Mouse (Mus musculus): ENCODE results near the gene Gltp. TPM values are rescaled to one million over a fixed set of nuclear protein-coding genes. Genes with fewer than 3 reads are reported as not detected.

Gltp gene
- total RNA-seq, 2 experiments from 2014 or later = 29.8 to 30.7 TPM

DNA sequence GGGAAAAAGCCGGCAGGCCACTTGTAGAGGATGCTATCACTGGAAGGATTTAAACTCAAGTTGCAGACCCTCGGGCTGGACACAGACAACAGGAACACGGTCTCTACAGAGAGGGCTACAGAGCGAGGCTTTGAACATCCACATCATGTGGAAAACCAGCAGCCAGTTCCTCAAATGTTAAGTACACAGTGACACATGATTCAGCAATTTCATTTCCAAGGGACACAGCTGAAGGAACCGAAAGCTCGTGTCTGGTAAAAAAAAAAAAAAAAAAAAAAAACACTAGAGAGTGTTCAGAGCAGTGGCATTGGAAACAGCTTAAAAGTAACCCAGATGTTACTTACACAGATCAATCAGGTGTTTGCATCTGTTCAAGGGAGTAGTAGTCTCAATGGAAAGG, 29.8 kb downstream of the Gltp start:
- no peak for DNase-seq (ENCODE audit: low spot score in 2 of 2)

- DNase-seq (ENCODE audit: low spot score in 2 of 2) = no peak
Observed at GRCm38 (mm10) chr5:114658255-114658654, 32.5 kb downstream of the Gltp start, which contains the start of gene Trpv4. TSS of gene Trpv4 (minus strand) at chr5:114658421.

DNA sequence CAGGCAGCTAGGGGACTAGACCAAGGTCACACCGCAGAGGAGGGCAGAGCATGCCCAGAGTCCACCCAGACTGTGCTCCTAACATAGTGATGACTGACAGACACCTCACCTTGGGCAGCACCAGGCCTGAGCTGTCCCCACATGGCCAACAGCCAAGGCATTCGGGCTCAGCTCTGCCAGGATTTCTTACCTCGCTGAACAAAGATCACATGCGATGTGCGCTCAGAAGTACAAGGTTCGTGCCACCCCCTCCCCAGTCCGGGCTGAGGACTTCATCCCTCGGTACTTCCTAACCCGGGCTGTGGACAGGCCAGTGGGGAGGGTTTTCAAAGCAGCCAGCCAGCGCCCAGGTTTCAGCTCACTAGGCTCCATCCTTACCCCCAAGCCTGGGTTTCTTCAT, 33.4 kb downstream of the Gltp start:
- DNase-seq (ENCODE audit: low spot score in 2 of 2) = no peak

DNA sequence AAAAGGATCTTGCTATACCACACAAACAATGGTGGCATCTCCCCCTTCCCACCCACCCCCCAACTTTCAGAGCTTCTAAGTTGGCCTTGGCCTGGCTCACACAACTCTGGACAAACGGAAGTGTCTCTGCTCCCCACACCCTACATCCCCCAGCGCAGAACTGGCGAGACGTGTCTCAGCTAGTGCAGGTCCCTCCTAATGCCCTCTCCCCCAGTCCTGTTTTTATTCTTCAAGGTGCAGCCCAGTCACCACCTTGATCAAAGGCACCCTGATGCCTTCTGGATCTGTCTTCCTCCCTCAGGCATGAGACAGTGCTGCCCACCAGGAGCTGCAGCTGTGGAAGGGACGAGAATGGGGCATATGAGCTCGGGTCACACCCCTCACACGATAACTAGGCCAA, 34.5 kb downstream of the Gltp start:
- no peak for DNase-seq (ENCODE audit: low spot score in 2 of 2)

DNA sequence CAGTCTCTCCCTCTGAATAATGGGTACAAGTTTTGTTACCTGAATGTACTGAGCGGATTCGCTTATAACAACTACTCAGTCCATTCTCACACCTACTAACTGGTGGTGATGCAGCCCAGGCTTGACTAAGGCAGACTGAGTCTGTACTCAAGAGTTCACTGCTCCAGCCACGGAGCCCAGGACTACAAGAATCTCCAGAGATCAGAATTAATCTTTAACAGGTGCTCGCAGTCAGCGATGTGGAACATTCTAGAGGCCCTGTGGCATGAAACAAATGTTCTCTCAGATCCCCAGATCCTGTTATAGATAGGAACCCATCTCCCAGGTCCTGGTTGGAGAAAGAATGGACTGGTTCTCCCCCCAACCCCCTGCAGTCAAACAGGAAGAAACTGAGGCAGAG, 35.1 kb downstream of the Gltp start:
- no peak for DNase-seq (ENCODE audit: low spot score in 2 of 2)

- no peak for DNase-seq (ENCODE audit: low spot score in 2 of 2)
Observed at GRCm38 (mm10) chr5:114653656-114654437, 36.9 kb downstream of the Gltp start.

DNA sequence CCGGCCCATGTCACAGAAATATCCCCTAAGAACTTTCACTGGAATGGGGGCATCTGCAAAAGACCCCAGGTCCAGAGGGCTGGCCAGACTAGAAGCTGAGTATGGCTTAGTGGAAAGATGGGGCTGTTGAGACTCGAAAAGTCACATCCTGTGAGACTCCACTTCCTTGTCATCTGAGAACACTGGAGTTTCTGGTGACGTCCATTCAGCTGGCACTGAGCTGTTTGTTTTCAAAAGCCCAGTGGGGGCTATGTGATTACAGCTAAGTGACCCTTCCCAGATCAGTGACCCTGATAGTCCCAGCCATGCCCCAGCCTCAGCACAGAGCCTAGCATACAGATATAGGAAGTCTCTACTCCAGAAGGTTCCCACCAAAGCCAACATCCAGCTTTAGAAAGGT, 39.3 kb downstream of the Gltp start:
- DNase-seq (ENCODE audit: low spot score in 2 of 2) = no peak

GRCm38 (mm10) chr5:114651002-114651401, 39.8 kb downstream of the Gltp start:
- no peak for DNase-seq (ENCODE audit: low spot score in 2 of 2)

DNA sequence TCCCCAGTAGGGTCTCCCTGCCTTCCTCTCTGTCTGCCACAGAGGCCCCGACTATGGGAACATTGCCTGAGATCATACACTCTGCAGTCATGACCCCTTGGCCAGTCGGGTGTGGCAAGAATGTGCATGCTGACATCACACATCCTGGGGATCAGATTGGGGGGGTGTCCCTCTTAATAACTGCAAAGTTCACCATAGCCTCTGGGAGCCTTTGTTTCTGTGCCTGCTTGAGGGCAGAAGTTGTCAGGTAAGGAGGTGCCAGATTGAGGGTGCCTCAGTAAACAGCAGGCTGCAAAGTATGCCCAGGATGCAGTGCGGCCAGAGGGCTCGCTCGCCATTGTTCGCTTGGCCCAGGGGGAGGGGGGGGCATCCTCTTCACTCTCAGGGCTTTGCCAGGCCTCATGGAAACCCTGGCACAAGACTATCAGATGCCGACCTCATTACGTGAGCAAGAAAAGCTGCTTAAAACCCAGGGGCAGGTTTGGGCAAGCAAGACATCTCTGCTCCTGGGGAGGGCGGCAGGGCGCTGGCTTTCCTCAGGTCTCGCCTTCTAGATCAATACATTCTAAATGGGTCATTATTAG, 42.0 kb downstream of the Gltp start:
- no peak for DNase-seq (ENCODE audit: low spot score in 2 of 2)

DNA sequence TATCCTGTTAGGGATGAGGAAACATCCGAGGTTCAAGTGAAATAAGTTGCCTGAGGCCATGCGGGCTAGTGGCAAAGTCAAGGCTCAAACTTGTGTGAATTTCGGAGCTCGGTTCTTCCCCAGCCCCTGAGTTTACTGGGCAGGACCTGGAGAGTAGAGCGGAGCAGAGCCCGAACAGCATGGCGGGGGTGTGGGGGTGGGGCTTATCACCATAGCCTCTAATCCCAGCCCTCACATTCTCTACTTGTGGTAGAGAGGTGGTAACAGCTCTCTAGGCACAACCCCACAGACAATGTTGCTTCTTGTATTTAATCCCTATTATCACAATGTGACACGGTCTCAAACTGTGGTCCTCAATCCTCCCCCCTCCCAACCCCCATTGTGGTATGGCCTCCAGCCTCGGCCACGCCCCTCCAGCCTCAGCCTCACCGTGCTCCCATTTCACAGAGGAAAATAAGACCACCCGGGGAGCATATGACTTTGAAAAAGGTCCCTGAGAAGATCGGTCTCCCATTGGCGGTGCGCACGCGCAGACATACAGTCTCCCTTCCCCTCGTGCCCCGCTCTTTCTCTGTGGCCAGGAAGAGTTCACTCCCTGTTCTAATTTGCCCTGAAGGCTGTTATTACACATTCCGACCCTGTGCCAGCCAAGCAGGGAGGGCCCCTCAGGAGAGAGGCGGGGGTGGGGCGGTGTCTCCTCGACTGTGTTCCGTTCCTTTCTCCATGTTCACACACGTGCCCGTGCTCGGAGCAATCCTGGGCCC, 43.4 kb downstream of the Gltp start:
- no peak for DNase-seq (ENCODE audit: low spot score in 2 of 2)

GRCm38 (mm10) chr5:114645916-114646315, 44.9 kb downstream of the Gltp start:
- no peak for DNase-seq (ENCODE audit: low spot score in 2 of 2)

DNA sequence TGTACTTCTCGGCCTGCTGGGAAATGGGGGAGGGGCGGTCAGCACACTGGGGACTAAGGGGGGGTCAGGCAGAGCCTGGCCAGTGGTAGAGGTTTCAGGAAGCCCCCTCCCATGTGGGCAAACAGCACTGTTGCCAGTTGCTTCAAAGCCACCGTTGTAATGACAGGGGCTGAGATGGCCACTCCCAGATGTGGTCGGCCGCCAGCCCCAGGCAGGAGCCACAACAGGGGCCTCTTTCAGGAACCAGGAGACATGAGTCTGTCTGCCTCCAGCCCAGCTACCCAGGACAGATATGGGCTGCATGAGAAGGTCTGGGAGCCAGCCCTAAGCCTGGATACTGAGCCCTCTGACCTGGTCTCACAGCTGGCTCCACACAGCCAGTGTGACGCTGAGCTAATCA, 45.9 kb downstream of the Gltp start:
- DNase-seq (ENCODE audit: low spot score in 2 of 2) = no peak

- no peak for DNase-seq (ENCODE audit: low spot score in 2 of 2)
Observed at GRCm38 (mm10) chr5:114640809-114641208, 50.0 kb downstream of the Gltp start.

- no peak for DNase-seq (ENCODE audit: low spot score in 2 of 2)
Observed at GRCm38 (mm10) chr5:114639645-114639957, 51.2 kb downstream of the Gltp start.

DNA sequence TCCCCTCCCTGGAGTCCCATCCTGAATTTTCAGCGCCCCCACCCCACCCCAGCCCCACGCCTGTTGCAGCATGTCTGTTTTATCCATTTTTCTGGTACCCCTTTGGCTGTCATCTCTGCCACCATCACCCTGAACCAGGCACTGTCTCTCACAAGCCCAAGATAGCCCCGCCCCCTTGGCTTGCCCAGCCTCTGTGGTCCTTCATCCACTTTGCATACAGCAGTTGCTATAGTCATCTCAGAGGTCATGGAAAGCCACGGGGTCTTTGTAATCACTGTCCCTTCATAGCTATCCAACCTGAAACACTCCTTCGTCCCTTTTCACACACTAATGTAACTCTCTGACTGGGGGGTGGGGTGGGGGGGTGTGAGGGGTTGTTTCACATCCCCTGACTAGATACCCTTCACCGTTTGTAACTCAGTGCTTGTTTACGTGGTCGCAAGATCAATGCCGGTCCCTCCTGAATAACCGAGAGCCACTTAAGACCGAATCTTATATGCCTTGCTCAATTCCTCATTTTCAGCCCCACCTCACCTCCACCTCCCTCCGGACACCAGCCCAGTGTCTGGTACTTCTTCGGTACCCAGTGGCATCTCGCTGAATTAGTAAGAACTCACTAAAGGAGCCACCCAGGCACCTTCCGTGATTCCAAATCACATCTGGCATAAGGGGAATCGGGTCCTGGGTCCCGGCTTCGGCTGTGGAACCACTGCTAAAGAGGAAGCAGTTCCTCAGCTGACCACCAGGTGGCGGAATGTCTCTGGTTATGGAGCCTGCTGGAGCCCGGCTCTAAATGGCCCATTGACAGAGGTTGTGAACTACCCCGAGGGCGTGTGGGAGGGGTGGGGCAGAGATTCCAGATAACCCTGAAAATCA, 51.8 kb downstream of the Gltp start:
- DNase-seq (ENCODE audit: low spot score in 2 of 2) = peak; percentile 58 to 92

DNA sequence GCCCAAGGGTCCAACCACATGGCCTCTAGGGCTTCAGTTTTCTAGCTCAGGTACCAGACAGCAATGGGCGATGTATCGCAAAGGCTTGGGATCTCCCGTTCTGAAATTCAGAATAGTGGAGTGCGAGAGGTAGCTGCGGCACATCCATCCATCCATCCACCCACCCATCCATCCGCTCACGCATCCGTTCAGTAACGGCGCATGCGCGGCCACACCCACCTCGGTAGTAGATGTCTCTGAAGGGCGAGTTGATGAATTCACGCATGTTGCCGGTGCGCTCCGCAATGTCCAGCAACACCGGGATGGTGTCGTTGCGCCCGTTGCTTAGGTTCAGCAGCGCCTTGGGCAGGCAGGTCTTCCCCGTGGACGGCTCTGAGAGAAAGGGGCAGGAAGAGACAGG, 54.7 kb downstream of the Gltp start:
- DNase-seq (ENCODE audit: low spot score in 2 of 2) = no peak

GRCm38 (mm10) chr5:114631336-114631735, 59.4 kb downstream of the Gltp start:
- no peak for DNase-seq (ENCODE audit: low spot score in 2 of 2)

DNA sequence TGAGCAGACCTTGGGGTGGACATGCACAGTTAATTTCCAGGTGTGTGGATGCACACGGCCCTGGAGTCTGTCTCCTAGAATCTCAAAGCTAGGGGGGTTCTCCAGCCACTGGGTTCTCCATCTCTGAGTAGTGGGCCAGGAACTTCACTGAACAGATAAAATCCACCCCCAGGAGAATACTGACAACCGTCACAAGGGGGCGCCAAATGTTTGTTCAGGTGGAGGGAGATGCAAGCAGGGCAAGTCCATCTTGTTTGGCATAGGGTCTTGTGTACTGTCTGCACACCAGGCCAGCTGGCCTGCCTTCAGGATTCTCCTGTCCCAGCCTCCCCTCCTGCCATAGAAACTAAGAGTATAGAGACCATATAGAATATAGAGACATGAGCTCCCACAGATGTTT, 65.2 kb downstream of the Gltp start:
- DNase-seq (ENCODE audit: low spot score in 2 of 2) = peak in 1 of 2 experiments; percentile 40

GRCm38 (mm10) chr5:114620305-114620704, 70.5 kb downstream of the Gltp start:
- no peak for DNase-seq (ENCODE audit: low spot score in 2 of 2)

All from layer of hippocampus, adult 18-20 months (tissue).